Mouse (Mus musculus) WW6 (cell line): Measurements from ENCODE around the gene Gbp7.
"Not testable (repeated sequence)": the region's sequence is repeated elsewhere in the genome, so short reads cannot be mapped to it uniquely, and the experiment has no call there.

ENCODE experiments used
- DNase-seq: peaks from one replicate; pipeline ENCODE4 v3.0.0-alpha.2; 2013; ENCODE audit warnings: low read depth, low spot score

The Gbp7 gene

DNA sequence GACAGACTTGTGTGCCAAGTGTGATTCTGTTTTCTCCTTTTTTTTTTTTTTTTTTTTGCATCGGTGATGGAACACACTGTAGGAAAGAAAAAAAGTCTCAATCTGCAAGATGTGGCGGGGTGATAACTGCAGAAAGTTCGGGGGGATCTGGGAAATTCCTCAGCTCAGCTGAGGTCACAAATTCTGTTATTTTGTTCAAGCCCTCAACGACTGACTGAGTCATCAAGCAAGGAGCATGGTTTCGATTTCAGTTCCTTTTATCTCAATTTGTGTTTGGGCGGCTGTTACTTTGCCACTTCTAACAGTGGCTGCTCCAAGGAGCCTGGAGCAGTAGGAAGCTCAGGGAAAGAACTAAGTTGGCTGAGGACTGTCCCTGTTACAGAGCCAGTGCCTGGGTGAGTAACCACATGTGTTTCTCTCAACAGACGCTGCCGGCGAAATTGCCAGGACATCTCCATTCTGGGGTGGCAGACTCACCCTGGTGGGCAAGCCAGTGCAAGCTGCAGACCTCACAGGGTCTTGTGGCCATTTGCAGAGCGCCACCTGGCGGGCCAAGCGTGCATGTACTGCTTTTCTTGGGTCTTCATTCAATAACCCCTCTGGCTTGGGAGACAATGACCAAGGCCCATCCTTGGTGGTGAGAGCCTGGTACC lies 30.3 kb downstream of the Gbp7 start:
- DNase-seq = peak; percentile 77

- DNase-seq = no peak
Measured at GRCm38 (mm10) chr3:142561045-142561646, 31.0 kb downstream of the Gbp7 start.

DNA sequence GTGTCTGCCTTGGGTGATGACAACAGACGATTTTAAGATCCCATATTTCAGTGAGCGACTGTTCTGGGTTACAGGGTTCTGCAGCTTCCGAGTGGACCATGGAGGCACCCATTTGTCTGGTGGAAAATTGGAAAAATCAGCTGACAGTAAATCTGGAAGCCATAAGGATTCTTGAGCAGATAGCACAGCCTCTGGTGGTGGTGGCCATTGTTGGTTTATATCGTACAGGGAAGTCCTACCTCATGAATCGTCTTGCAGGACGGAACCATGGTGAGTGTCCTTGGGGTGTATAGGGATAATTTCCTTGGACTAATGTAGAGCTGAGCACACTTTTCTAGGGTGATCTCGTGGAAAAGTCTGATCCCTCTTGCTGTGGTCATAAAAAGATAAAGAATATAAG lies 31.5 kb downstream of the Gbp7 start:
- DNase-seq = no peak

GRCm38 (mm10) chr3:142567490-142567889 lies 37.3 kb downstream of the Gbp7 start:
- not testable (repeated sequence) for DNase-seq

GRCm38 (mm10) chr3:142570738-142571137 lies 40.6 kb downstream of the Gbp7 start:
- DNase-seq = no peak

DNA sequence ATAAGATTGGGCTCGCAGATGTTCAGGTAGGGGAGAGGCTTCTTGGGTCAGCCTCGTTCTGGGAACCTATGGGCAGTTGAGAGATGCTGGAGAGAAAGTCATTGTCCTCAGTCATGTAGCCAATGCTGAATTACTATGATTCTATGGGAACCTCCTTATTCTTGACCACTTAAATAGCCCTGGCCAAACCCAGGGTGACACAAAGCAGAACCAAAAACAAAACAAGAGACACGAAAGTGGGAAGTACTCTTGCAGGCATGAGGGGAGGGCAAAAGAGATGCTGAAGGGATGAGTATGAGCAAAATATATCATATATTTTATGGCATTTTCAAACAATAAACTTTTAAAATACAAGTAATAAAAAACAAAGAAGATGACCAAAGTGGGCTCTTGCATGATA lies 47.0 kb downstream of the Gbp7 start:
- no peak for DNase-seq

- no peak for DNase-seq
Measured at GRCm38 (mm10) chr3:142578342-142578741, 48.2 kb downstream of the Gbp7 start.

DNA sequence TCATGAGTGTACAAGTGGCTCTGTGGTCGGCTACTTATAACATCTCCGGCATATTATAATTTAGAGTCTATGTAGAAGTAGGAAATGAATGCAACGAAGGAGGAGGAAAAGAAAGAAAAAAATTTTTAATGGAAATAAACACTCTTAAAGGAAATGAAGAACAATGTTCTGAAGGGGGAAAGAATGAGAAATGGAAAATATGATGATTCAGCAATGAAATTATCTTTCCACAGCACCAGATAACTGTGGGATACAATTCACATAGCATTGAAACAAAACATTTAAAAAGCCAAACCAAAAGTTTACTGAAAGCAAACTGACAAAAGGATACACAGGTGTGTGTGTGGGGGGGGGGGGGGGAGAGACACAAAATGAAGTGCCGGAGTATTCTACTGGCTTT lies 52.9 kb downstream of the Gbp7 start:
- no peak for DNase-seq

DNA sequence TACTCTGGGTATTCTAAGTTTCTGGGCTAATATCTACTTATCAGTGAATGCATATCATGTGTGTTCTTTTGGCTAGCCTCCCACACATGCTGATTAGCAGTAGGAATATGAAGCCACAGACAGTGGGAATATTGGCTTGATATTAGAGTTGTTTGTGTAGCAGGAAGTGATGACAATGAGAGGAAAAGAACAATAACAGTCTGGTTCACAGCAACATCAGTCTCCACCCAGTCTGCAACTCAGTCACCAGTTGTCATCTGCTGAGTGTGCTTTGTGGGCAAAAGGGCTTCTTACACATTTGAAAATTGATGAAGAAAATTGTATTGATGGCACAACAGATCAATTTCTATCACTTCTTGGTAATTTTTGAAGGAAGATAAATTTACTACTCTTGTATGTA lies 57.2 kb downstream of the Gbp7 start:
- DNase-seq = no peak

GRCm38 (mm10) chr3:142588888-142589287 lies 58.7 kb downstream of the Gbp7 start:
- DNase-seq = no peak

- no peak for DNase-seq
Measured at GRCm38 (mm10) chr3:142590431-142591067, 60.4 kb downstream of the Gbp7 start.

GRCm38 (mm10) chr3:142594547-142594946 lies 64.4 kb downstream of the Gbp7 start, which contains the start of gene Gbp2b:
TSS of gene Gbp2b (plus strand) at chr3:142594847.
- DNase-seq = no peak

GRCm38 (mm10) chr3:142597923-142598322 lies 67.8 kb downstream of the Gbp7 start:
- DNase-seq = no peak
